Mouse (Mus musculus): Measurements from ENCODE around the gene Cbr4.
A peak's percentile ranks its signal among the peaks of the same experiment; 100 is the strongest.

Cbr4 gene

GRCm38 (mm10) chr8:61487597-61488156, at the start of gene Cbr4:
Cbr4 (plus strand) TSS chr8:61487734.
- DNase-seq (ENCODE audit: low read depth, low spot score), result peak; percentile 79

GRCm38 (mm10) chr8:61442988-61443387, 44.5 kb upstream of the Cbr4 start:
- no peak for DNase-seq (ENCODE audit: low read depth, low spot score)

GRCm38 (mm10) chr8:61444358-61444757, 43.2 kb upstream of the Cbr4 start:
- no peak for DNase-seq (ENCODE audit: low read depth, low spot score)

GRCm38 (mm10) chr8:61446329-61446728, 41.2 kb upstream of the Cbr4 start:
- no peak for DNase-seq (ENCODE audit: low read depth, low spot score)

GRCm38 (mm10) chr8:61448100-61448499, 39.4 kb upstream of the Cbr4 start:
- DNase-seq (ENCODE audit: low read depth, low spot score), result no peak

GRCm38 (mm10) chr8:61448881-61449280, 38.7 kb upstream of the Cbr4 start:
- no peak for DNase-seq (ENCODE audit: low read depth, low spot score)

GRCm38 (mm10) chr8:61450916-61451575, 36.5 kb upstream of the Cbr4 start:
- no peak for DNase-seq (ENCODE audit: low read depth, low spot score)

- DNase-seq (ENCODE audit: low read depth, low spot score), result no peak
Measured at GRCm38 (mm10) chr8:61451721-61452337, 35.7 kb upstream of the Cbr4 start.

- no peak for DNase-seq (ENCODE audit: low read depth, low spot score)
Measured at GRCm38 (mm10) chr8:61459763-61460162, 27.8 kb upstream of the Cbr4 start.

- DNase-seq (ENCODE audit: low read depth, low spot score), result no peak
Measured at GRCm38 (mm10) chr8:61462221-61462620, 25.3 kb upstream of the Cbr4 start.

GRCm38 (mm10) chr8:61464393-61464792, 23.1 kb upstream of the Cbr4 start:
- no peak for DNase-seq (ENCODE audit: low read depth, low spot score)

- no peak for DNase-seq (ENCODE audit: low read depth, low spot score)
Measured at GRCm38 (mm10) chr8:61466696-61467552, 20.6 kb upstream of the Cbr4 start.

GRCm38 (mm10) chr8:61467553-61467815, 20.1 kb upstream of the Cbr4 start:
- DNase-seq (ENCODE audit: low read depth, low spot score), result no peak

GRCm38 (mm10) chr8:61470213-61470612, 17.3 kb upstream of the Cbr4 start:
- DNase-seq (ENCODE audit: low read depth, low spot score), result no peak

GRCm38 (mm10) chr8:61475251-61475673, 12.3 kb upstream of the Cbr4 start:
- no peak for DNase-seq (ENCODE audit: low read depth, low spot score)

GRCm38 (mm10) chr8:61476160-61476559, 11.4 kb upstream of the Cbr4 start:
- no peak for DNase-seq (ENCODE audit: low read depth, low spot score)

- DNase-seq (ENCODE audit: low read depth, low spot score), result no peak
Measured at GRCm38 (mm10) chr8:61478150-61478549, 9.4 kb upstream of the Cbr4 start.

- no peak for DNase-seq (ENCODE audit: low read depth, low spot score)
Measured at GRCm38 (mm10) chr8:61478793-61479192, 8.7 kb upstream of the Cbr4 start.

GRCm38 (mm10) chr8:61479506-61480214, 7.9 kb upstream of the Cbr4 start:
- DNase-seq (ENCODE audit: low read depth, low spot score), result no peak

- no peak for DNase-seq (ENCODE audit: low read depth, low spot score)
Measured at GRCm38 (mm10) chr8:61480260-61480967, 7.1 kb upstream of the Cbr4 start.

GRCm38 (mm10) chr8:61486923-61487529, 508 bp upstream of the Cbr4 start:
- no peak for DNase-seq (ENCODE audit: low read depth, low spot score)

Data from c-Kit-negative CD71-positive TER-119-positive erythroid progenitor cells, embryonic 14.5 days (primary cell).